Mouse (Mus musculus): ENCODE measurements around the gene Ccnjl. TPM values are rescaled to one million over a fixed set of nuclear protein-coding genes. Genes with fewer than 3 reads are reported as not detected.
A peak's percentile ranks its signal among the peaks of the same experiment; 100 is the strongest.

Gene Ccnjl
- polyA plus RNA-seq, 1 experiment from 2014 or later: 6.4 TPM

DNA sequence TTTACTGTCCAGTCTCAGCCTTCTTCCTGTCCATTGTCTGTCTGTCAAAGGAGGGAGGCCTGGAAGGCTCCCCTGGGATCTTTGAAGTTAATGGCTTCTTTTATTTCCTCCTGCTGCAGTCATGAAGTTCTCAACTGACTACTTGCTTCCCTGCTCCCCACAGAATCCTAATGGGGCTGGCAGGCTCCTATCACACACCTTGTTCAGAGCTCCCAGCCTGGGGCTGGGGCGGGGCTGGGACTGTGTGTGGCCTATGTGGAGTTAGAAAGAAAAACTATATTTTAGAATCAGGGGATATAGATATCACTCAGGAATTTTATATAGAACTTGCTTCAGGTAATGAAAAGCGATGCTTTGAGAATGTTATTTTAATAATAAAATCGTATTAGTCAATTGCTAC lies 8.1 kb upstream of the Ccnjl start:
- DNase-seq (ENCODE audit: low spot score): no peak

GRCm38 (mm10) chr11:43528078-43528682 lies 404 bp upstream of the Ccnjl start:
- no peak for DNase-seq (ENCODE audit: low spot score)

DNA sequence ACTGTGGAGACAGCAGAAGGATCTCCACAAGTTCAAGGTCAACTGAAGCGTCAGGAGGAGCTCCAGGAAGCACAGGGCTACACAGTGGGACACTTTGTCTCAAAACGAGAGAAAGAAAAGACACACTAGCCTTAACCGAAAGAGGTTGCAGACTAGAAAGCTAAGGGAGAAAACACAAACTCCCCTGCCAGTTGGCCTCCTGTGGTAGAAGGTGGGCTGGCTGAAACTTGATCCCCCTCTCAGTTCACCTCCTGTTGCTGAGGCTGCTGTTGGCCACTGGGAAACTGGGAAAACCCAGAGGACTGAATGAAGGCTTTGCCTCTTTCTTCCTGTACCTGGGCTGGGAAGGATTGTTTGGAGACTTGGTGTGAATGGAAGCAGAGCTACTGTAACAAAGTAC lies 1.5 kb downstream of the Ccnjl start:
- DNase-seq (ENCODE audit: low spot score): no peak

DNA sequence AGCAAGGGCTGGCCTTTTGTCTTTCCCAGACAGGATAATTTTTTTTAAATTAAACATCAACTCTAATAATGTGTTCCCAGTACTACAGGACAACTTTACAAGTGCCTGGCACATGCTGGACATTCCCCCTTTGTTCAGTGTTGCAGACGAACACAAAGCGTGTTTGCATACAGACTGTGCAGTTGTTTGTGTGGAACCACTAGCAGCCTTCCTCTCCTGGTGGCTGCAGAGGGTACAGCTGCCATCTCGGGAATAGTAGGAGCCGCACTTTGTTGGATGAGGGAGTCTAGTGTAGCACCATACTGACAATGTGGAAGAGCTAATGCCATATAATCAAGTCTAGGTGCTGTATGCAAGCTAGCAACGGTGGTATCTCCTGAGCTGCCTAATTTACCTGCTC lies 3.0 kb downstream of the Ccnjl start:
- no peak for DNase-seq (ENCODE audit: low spot score)

DNA sequence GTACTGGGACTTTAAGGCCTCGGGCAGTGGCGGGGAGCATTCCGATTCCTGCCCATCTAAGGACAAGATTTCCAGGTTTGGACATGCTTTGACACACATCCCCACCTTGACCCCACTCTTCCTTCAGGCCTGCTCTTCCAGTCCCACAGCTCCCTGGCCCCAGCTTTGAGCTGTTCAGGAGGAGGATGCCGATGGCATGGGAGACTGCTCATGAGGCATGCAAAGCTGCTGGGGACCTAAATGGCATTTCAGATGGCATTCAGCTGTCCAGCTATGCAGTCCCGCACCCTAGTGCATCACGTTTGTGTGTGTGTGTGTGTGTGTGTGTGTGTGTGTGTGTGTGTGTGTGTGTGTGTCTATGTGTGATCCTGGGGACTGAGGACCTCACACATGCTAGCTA lies 8.5 kb downstream of the Ccnjl start:
- no peak for DNase-seq (ENCODE audit: low spot score)

GRCm38 (mm10) chr11:43539863-43540262 lies 11.3 kb downstream of the Ccnjl start:
- DNase-seq (ENCODE audit: low spot score): no peak

- peak; percentile 22 for DNase-seq (ENCODE audit: low spot score)
Measured at GRCm38 (mm10) chr11:43543711-43544466, 15.3 kb downstream of the Ccnjl start.

DNA sequence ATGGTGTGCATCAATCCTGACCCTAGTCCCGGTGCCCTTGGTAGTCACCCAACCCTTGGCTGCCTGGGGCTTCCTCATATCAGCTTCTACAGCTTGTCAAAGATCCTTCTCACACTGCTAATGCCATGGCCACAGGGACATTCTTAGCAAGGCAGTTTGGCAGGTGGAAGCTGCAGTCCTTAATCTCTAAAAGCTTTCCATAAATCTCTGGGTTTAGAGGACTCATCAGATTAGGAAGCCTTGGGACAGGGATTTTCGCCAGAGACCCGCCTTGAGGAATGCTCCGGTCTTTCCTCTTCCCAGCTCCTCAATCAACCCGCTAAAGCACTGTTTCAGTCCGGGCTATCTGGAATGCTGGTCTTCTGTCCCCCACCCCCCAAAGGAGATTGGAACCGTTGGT lies 16.2 kb downstream of the Ccnjl start:
- no peak for DNase-seq (ENCODE audit: low spot score)

DNA sequence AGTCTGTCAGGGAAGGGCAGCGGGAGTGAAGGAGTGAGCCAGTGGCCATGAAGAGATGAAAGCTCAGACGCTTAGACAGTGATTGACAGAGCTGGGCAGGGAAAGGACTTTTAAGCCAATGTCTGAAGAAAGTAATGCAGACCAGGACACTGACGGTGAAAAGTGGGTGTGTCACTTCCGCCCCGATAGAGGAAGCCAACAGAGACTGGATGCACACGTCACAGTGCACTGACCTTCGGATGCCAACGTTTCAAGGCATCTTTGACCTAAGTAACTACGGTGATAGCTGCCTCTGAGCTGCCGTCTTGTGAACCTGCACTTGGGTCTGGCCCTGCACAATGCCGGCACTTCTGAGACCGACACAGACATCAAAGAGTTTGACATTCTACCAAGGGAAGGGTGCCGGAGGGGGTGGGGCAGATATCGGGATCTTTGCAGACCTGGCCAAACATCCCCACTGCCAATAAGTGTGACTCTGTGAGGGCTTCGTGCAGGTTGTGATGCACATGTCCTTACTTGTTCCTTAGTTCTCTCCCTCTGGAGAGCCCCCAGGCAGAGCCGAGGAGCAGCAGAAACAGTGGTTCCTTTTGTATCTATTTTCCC lies 17.4 kb downstream of the Ccnjl start:
- no peak for DNase-seq (ENCODE audit: low spot score)

DNA sequence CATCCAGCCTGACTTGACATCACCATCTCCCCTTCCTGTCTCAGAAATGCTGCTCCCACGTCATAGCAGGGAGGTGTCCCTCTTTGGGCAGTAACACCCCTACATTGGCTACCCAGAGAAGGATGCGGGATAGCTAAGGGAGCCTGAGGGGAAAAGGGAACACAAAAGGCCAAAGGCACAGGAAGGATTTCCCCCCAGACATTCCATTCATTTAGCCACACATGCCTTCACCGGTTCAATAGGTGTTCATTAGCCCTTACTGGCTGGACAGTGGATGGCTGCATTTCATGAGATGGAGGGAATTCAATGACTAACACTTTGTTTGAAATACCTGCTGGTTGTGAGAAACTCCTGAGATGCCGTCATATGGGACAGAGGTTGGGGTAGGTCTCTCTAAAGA lies 18.1 kb downstream of the Ccnjl start:
- no peak for DNase-seq (ENCODE audit: low spot score)

DNA sequence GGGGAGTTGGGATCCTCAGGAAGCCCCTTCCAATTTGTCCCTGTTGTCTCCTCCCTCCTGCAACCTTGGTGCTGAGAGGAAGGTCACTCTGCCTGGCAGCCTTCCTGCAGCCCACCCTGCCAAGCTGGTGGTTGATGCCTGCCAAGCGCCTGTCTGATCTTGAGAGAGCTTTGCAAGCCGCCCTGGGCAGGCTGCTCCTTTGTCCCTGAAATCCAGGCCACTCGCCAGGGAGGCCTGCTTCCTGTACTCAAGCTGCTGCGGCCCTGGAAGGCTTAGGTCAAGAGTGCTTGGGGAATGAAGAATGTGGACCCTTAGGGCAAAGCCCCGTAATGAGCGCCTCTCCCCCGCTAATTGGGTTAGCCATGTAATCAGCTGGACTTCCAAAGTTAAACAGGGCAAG lies 19.6 kb downstream of the Ccnjl start:
- no peak for DNase-seq (ENCODE audit: low spot score)

- no peak for DNase-seq (ENCODE audit: low spot score)
Measured at GRCm38 (mm10) chr11:43548657-43549435, 20.3 kb downstream of the Ccnjl start.

DNA sequence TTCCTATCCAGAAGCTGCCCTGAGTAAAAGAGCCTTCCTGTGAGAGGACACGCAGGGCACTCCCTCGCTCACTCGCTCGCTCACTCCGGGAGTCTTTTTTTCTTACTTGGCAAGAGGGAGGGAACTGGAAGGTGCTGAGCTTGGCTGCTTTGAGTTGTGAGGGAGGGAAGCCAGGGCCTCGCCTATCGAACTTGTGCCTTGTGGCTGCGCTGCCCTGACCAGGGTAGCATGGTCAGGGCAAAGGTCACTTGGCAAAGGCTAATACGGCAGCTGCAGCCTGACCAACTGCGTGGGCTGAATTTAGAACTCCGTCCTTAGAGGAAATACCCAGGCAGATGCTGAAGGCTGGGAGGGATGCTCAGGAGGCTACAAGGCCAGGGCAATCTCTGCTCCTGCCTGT lies 21.1 kb downstream of the Ccnjl start:
- no peak for DNase-seq (ENCODE audit: low spot score)

DNA sequence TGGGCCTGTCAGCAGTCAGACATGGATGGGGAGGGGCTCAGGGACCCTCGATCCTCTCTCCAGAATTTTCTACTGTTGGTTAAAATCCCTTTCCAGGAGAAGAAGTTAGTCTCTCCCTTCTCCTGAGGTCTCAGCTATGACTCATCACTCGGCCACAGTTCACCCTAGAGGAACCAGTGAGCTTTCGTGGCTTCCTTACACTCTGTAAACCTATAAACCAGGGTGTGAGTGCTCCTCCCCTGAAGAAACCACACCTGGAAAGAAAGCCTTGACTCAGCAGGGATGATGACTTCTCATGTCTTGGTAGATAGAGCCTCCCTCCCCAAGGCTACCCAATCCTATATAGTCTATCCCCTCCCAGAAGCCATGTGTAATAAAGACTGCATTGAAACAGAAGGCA lies 23.2 kb downstream of the Ccnjl start:
- DNase-seq (ENCODE audit: low spot score): no peak

DNA sequence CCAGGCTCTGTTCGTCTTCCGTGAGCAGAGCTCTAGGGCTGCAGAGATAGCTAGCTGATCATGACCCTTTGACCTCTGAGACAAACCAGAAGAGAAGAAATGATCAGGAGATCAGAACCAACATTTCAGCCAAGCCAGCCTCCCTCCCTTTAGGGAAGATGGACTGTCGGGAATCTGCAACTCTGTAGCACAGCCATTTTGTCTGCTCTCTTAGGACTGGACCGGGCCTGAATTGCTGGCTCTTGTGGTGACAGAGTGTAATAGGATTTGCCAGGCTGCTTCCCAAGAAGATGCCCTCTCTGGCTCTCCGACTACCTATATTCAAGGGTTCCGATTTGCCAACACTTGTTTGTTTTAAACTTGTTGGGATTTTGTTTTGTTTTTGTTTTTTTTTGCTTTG lies 24.1 kb downstream of the Ccnjl start:
- DNase-seq (ENCODE audit: low spot score): no peak

GRCm38 (mm10) chr11:43556538-43556937 lies 28.0 kb downstream of the Ccnjl start:
- no peak for DNase-seq (ENCODE audit: low spot score)

DNA sequence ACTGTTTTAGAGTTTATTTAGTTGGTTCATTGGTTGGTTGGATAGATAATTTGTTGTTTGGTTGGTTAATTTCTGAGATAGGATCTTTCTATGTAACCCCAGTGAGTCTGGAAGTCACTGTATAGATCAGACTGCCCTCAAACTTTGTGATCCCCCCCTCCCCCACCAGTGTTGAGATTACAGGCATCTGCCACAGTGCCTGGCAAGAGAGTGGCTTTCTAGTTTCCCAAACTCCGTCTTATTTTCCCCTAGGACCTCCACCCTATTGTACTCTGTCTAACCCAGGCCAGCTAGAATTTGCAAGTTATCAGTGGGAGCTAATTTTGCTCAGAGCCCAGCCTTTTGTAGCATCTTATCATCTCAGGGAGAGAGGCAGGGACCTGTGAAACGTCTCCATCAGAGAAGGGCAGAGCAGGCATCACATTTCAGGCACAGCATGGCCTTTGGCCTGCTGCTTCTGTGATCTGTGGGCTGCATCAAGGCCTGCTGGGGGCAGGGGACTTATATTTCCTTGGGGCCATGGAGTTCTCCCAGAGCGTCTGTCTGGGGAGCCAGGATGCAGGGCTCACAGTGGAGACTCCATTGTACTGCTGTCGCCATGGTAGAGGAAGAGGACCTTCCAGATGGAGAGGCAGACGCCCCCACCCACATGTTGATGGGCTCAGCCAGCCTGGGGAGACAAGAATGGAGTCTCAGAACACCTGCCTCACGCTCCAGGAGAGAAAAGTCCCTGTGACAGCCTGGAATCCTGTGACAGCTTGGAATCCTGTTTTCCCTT lies 31.1 kb downstream of the Ccnjl start:
- DNase-seq (ENCODE audit: low spot score): no peak

DNA sequence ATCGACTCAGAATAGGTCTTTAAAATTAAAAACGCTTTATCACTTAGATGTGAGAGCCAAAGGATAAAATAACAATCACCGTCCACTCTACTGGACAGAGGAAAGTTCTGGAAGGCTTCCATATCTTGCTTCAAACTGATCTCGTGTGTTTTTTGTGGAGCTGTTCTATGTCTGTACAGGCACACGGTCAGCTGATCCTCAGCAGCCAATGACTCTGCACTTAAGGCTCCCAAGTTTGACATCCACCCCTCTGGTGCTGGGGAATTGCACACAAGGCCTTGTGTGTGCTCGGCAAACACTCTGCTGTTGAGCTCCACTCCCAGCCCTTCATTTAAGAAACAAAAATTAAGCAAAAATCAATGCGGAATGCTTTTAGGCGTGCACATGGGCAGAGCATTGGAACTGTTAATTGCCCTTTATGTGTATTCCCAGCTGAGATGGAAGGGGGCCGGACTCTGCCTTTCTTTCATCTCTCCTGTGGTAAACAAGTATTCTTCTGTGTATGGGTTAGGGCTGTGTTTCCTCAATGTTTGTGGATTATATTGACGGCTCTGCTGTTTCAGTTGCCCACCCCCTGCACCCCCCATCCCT lies 35.2 kb downstream of the Ccnjl start:
- DNase-seq (ENCODE audit: low spot score): no peak

DNA sequence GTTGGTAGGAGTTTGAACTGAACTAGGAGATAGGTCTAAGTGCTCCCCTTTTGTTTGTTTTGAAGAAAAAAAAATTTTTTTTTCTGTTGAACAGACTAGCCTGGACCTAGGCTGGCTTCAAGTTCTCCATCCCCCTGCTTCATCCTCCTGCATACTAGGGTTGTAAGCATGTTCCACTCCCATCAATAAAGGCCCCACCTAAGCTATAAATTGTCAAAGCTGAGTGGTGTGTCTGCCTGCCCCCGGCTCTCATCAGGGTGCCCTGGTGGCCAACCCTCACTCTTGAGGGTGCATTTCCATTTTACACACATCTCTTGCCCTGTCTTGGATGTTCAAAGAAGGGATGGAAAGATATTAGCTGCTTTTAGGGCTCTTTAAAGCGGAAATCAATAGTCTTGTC lies 36.8 kb downstream of the Ccnjl start:
- DNase-seq (ENCODE audit: low spot score): no peak

DNA sequence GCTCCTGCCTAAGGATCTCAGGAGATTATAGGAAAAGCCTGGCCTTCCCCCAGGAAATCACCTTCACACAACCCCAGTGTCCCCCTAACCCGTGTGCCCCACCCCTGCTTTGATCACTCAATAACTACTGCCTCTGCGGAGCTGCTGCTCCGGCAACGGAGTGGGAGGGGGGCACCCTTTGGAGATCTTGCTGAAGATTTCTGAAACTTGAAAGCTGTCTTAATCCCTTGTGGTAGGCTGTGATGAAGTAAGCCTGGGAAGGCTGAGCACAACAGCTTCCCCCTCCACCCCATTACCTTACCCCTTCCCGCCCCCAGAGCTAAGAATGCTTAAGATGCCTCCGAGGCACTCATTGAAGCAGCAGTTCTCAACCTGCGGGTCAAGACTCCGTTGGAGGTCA lies 37.3 kb downstream of the Ccnjl start:
- no peak for DNase-seq (ENCODE audit: low spot score)

GRCm38 (mm10) chr11:43566696-43567095 lies 38.1 kb downstream of the Ccnjl start:
- no peak for DNase-seq (ENCODE audit: low spot score)

All from thymus, postnatal 0 days (tissue).